Mouse (Mus musculus) myocyte (in vitro differentiated cells): ENCODE data around the gene Kdm4b. TPM values are rescaled to one million over a fixed set of nuclear protein-coding genes. Genes with fewer than 3 reads are reported as not detected.
A peak's percentile ranks its signal among the peaks of the same experiment; 100 is the strongest.

Experiments used
- H3K27me3 ChIP-seq: one replicate; pipeline ENCODE4 v1.6.1; 2011; ENCODE audit not compliant: control insufficient read depth, insufficient read depth, insufficient read length
- H3K36me3 ChIP-seq: one replicate; pipeline ENCODE4 v1.6.1; 2011; ENCODE audit not compliant: control insufficient read depth, insufficient read depth
- H3K4me2 ChIP-seq: one replicate; pipeline ENCODE4 v1.6.1; 2011; ENCODE audit warnings: low read depth, control low read depth
- H3K4me3 ChIP-seq: one replicate; pipeline ENCODE4 v1.5.1; 2011; ENCODE audit warnings: mild to moderate bottlenecking, control low read depth, moderate library complexity
- H3K79me2 ChIP-seq: one replicate; pipeline ENCODE4 v1.6.1; 2011; ENCODE audit not compliant: control insufficient read depth, insufficient read depth
- H3ac ChIP-seq: one replicate; pipeline ENCODE4 v1.6.1; 2011; ENCODE audit not compliant: control insufficient read depth, insufficient read length
- CEBPB ChIP-seq: IDR thresholded peaks from 2 replicates; pipeline ENCODE4 v1.6.1; 2011; ENCODE audit warnings: mild to moderate bottlenecking, moderate library complexity; ENCODE audit not compliant: poor library complexity, insufficient read depth, severe bottlenecking
- E2F4 ChIP-seq: IDR thresholded peaks from one replicate; pipeline ENCODE4 v1.6.1; 2011; ENCODE audit warnings: mild to moderate bottlenecking, control low read depth, moderate library complexity; ENCODE audit not compliant: insufficient read depth
- MAX ChIP-seq: IDR thresholded peaks from one replicate; pipeline ENCODE4 v1.6.1; 2011; ENCODE audit warnings: low read depth, mild to moderate bottlenecking, control low read depth
- MYOD1 ChIP-seq, 3 experiments: IDR thresholded peaks; one replicate each; pipeline ENCODE4 v1.6.1; 2011; ENCODE audit warnings: control low read depth in 2 of 3, low read depth in 2 of 3, mild to moderate bottlenecking in 2 of 3, moderate library complexity in 1 of 3; ENCODE audit not compliant: insufficient read length in 2 of 3, control insufficient read depth in 1 of 3
- MYOG ChIP-seq, 3 experiments: IDR thresholded peaks; one replicate each; pipeline ENCODE4 v1.6.1; 2011; ENCODE audit warnings: control low read depth in 2 of 3, low read depth in 2 of 3, mild to moderate bottlenecking in 2 of 3; ENCODE audit not compliant: insufficient read length in 2 of 3, control insufficient read depth in 1 of 3, insufficient read depth in 1 of 3
- POLR2A ChIP-seq: IDR thresholded peaks from one replicate; pipeline ENCODE4 v1.6.1; 2011; ENCODE audit warnings: low read depth, mild to moderate bottlenecking, control low read depth, moderate library complexity; ENCODE audit not compliant: insufficient read length
- POLR2AphosphoS2 ChIP-seq: IDR thresholded peaks from one replicate; pipeline ENCODE4 v1.6.1; 2011; ENCODE audit warnings: low read depth, control low read depth; ENCODE audit not compliant: insufficient read length
- REST ChIP-seq: IDR thresholded peaks from one replicate; pipeline ENCODE4 v1.6.1; 2011; ENCODE audit warnings: mild to moderate bottlenecking, control low read depth, moderate library complexity; ENCODE audit not compliant: insufficient read depth, insufficient read length
- SRF ChIP-seq: IDR thresholded peaks from one replicate; pipeline ENCODE4 v1.6.1; 2011; ENCODE audit warnings: low read depth; ENCODE audit not compliant: control insufficient read depth, insufficient read length
- TCF12 ChIP-seq: IDR thresholded peaks from one replicate; pipeline ENCODE4 v1.6.1; 2011; ENCODE audit warnings: mild to moderate bottlenecking, control low read depth; ENCODE audit not compliant: poor library complexity, insufficient read depth, severe bottlenecking
- TCF3 ChIP-seq: IDR thresholded peaks from one replicate; pipeline ENCODE4 v1.6.1; 2011; ENCODE audit warnings: low read depth, control low read depth; ENCODE audit not compliant: insufficient read length
- USF1 ChIP-seq: IDR thresholded peaks from one replicate; pipeline ENCODE4 v1.6.1; 2011; ENCODE audit warnings: low read depth, mild to moderate bottlenecking, control low read depth, moderate library complexity
- polyA plus RNA-seq: library from polyadenylated mRNA; unstranded; fragments of >200 nt; fragmentation: generic; extraction: Trizol; gene quantifications from one replicate; pipeline ENCODE4 v1.2.1, GENCODE M21; 2012; ENCODE audit warnings: missing spikeins

Gene Kdm4b
- polyA plus RNA-seq, 1 experiment = 31.3 TPM

DNA sequence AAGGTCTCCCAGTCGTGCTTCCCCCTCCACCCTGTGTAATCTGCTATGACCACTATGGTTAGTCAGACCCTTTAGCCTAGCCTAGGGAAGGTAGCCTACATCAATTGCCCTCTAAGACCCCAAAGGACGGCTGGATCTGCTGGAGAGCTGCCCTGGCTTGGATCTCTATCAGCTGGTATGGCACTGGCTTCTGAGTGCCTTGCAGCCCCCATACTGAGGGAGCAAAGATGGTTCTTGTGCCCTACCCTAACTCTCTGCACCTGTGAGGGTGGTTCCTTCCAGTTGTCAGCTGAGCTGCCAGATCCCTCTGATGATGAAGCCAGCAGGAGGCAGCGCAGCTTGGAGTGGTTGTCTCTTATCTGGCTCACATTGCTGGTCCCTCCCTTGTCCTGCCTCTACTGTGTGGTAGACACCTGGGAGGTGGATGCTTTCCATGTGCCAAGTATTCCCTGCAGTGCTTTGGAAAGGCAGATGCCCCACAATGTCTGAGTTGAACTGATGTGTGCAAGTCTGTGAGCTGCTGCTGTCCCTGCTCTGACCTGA is 33.4 kb downstream of the Kdm4b start:
- Histone ChIP-seq H3K4me3 (no peak overlapping the region), H3K36me3 (peaks cover 14% of the 10 kb centered on the region), H3K4me2 (no peak overlapping the region), H3K79me2 (no peaks in the 10 kb centered on the region), H3ac (no peak overlapping the region), H3K27me3 (no peaks in the 10 kb centered on the region)
- TF ChIP-seq POLR2A = no peak
- TF ChIP-seq SRF = no peak
- no peak for TF ChIP-seq E2F4
- no peak for TF ChIP-seq MYOD1 (IDR thresholded peaks at IDR 0.05; ENCODE audit: control insufficient read depth in 1 of 3, insufficient read length in 2 of 3, low read depth in 2 of 3)
- TF ChIP-seq CEBPB = no peak
- TF ChIP-seq MAX = no peak
- TF ChIP-seq REST = no peak
- no peak for TF ChIP-seq TCF3
- no peak for TF ChIP-seq POLR2AphosphoS2
- no peak for TF ChIP-seq MYOG (IDR thresholded peaks at IDR 0.05; ENCODE audit: control insufficient read depth in 1 of 3, insufficient read depth in 1 of 3, insufficient read length in 2 of 3, low read depth in 2 of 3)
- TF ChIP-seq USF1 = no peak
- no peak for TF ChIP-seq TCF12

- Histone ChIP-seq H3ac (no peak overlapping the region), H3K79me2 (no peaks in the 10 kb centered on the region), H3K4me2 (no peak overlapping the region), H3K4me3 (no peak overlapping the region), H3K36me3 (peaks cover 14% of the 10 kb centered on the region), H3K27me3 (no peaks in the 10 kb centered on the region)
- TF ChIP-seq MYOD1 (IDR thresholded peaks at IDR 0.05; ENCODE audit: control insufficient read depth in 1 of 3, insufficient read length in 2 of 3, low read depth in 2 of 3) = no peak
- no peak for TF ChIP-seq TCF3
- no peak for TF ChIP-seq CEBPB
- TF ChIP-seq TCF12 = no peak
- no peak for TF ChIP-seq POLR2A
- no peak for TF ChIP-seq MAX
These were observed 34.0 kb downstream of the Kdm4b start for GRCm38 (mm10) chr17:56359864-56360263.

DNA sequence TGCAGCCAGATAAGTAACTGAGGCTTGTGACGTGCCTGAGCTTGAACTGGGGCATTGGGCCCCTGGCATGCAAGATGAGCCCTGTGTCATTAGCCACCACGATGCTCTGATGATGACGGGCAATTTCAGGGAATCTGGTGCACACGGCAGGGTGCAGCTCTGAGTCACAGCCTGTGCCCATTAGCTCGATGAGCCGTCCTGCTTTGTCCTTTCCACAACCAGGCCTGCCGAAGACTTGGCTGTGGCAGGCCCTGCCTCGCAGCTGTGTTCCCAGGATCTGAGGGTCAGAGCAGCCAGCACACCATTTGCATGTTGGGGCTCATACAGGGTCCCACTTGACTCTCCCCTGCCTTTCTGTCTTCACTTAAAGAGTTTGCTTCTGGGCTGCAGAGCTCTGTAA is 34.6 kb downstream of the Kdm4b start:
- peaks cover 14% of the 10 kb centered on the region for H3K36me3 ChIP-seq
- H3ac ChIP-seq = no peak overlapping the region
- H3K4me2 ChIP-seq = peak overlapping the region; percentile 36
- H3K4me3 ChIP-seq = no peak overlapping the region
- no peaks in the 10 kb centered on the region for H3K79me2 ChIP-seq
- TF ChIP-seq REST (no peak), MYOG (IDR thresholded peaks at IDR 0.05; ENCODE audit: control insufficient read depth in 1 of 3, insufficient read depth in 1 of 3, insufficient read length in 2 of 3, low read depth in 2 of 3) (peak in 1 of 3 experiments; percentile 38), TCF3 (no peak), POLR2A (no peak), POLR2AphosphoS2 (no peak), CEBPB (no peak), SRF (no peak), MYOD1 (IDR thresholded peaks at IDR 0.05; ENCODE audit: control insufficient read depth in 1 of 3, insufficient read length in 2 of 3, low read depth in 2 of 3) (peak in 2 of 3 experiments; percentile 19 to 50)
- no peaks in the 10 kb centered on the region for H3K27me3 ChIP-seq

DNA sequence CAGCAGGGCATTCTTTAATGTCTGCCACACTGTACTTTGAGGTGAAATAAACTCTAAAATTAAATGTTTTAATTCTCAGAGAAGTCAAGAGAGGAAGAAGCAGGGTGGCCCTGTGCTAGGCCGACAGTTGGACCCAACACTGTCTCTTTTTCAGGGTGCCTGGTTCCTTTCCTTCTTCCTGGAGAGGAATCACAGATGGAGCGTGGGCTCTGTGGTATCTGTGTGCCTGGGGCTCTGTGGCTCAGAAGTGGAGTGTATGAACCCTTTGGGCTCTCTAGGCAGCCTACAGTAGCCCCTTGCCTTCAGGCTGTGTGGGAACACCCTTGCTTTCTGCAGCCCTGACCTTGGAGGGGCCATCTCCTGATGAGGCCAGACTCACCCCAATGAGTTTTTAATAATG is 35.7 kb downstream of the Kdm4b start:
- no peaks in the 10 kb centered on the region for H3K79me2 ChIP-seq
- no peaks in the 10 kb centered on the region for H3K27me3 ChIP-seq
- H3K36me3 ChIP-seq = peaks cover 10% of the 10 kb centered on the region
- H3K4me3 ChIP-seq = no peak overlapping the region
- no peak overlapping the region for H3K4me2 ChIP-seq
- H3ac ChIP-seq = no peak overlapping the region
- TF ChIP-seq MYOG (IDR thresholded peaks at IDR 0.05; ENCODE audit: control insufficient read depth in 1 of 3, insufficient read depth in 1 of 3, insufficient read length in 2 of 3, low read depth in 2 of 3) = no peak
- no peak for TF ChIP-seq SRF
- TF ChIP-seq E2F4 = no peak
- no peak for TF ChIP-seq TCF3
- TF ChIP-seq TCF12 = no peak
- no peak for TF ChIP-seq CEBPB
- TF ChIP-seq POLR2AphosphoS2 = no peak

DNA sequence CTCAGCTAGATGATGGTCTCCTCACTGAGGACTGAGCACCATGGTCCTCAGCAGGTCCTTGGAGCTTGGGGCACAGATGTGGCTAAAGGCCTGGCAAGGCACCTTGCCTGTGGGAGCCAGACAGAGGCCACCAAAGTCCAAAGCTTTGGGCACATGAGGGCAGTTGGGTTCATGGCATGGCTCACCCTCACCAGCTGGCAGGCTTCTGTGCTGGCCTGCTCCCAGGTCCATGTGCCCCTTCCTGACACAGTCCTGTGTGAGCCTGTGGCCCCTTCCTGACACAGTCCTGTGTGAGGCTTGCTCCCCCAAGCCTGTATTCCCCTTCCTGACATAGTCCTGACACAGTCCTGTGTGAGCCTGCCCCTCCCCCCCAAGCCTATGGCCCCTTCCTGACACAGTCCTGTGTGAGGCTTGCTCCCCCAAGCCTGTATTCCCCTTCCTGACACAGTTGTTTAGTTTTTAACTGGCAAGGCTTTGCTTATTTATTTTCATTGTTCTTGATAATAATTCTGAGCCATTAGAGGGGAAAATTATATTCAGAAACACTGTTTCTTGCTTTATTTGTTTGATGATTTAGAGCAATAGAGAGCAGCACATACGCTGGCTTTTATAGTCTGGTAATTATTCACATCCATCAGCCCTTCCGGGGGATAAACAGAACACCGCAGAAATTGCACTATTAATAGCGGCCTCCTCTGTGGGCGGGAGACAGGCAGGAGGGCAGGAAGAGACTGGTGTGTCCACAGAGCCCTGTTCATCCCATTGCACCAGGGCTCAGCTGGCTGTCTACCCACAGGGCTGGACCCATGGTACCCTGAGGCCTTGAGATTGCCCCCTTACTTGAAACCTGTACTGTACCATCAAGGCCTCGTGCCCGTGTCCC is 40.2 kb downstream of the Kdm4b start:
- no peak overlapping the region for H3ac ChIP-seq
- no peaks in the 10 kb centered on the region for H3K27me3 ChIP-seq
- H3K79me2 ChIP-seq = no peaks in the 10 kb centered on the region
- no peak overlapping the region for H3K4me3 ChIP-seq
- H3K4me2 ChIP-seq = peak overlapping the region; percentile 37
- H3K36me3 ChIP-seq = peaks cover 5% of the 10 kb centered on the region
- TF ChIP-seq TCF12 = no peak
- TF ChIP-seq TCF3 = no peak
- no peak for TF ChIP-seq CEBPB
- no peak for TF ChIP-seq POLR2A
- TF ChIP-seq POLR2AphosphoS2 = no peak
- no peak for TF ChIP-seq SRF
- no peak for TF ChIP-seq E2F4
- TF ChIP-seq REST = no peak
- TF ChIP-seq MAX = no peak
- TF ChIP-seq MYOD1 (IDR thresholded peaks at IDR 0.05; ENCODE audit: control insufficient read depth in 1 of 3, insufficient read length in 2 of 3, low read depth in 2 of 3) = peak in 1 of 3 experiments; percentile 51
- no peak for TF ChIP-seq USF1
- peak in 1 of 3 experiments; percentile 56 for TF ChIP-seq MYOG (IDR thresholded peaks at IDR 0.05; ENCODE audit: control insufficient read depth in 1 of 3, insufficient read depth in 1 of 3, insufficient read length in 2 of 3, low read depth in 2 of 3)
